Mouse (Mus musculus): ENCODE measurements around the gene Slc39a12.

- TF ChIP-seq CTCF (IDR thresholded peaks at IDR 0.05; ENCODE audit: insufficient read depth, low read depth, low read length) (no peak), POLR2A (IDR thresholded peaks at IDR 0.05; ENCODE audit: insufficient read depth, low read depth, low read length) (no peak)
These were observed 114.4 kb downstream of the Slc39a12 start for GRCm38 (mm10) chr2:14502482-14502881.

Data from olfactory bulb, adult 2 months (tissue).